In the genomic region with DNA sequence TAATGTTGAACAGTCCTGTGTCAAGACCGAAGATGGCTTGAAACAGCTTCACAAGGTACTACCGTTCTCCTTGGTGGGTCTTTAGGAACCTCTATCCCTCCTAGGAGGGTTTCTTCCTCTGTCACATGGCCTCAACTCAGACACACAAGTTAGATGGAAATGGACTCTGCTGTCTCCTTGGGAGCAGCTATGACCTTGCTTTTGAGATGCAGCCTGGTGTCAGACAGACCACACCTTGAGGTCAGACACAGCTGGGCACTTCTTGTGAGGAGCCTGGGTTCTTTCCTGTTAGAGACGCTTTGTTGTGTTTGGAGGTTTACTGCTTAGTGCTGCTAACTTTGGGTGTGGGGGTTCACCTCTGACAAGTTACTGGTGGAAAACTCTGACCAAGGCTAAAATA, we compare ENCODE assay signal across 12 mouse cellular contexts.
"Had no signal": no experiment of that assay in that cellular context is flagged by ENCODE, and none has a peak within 500 bp of the region (broad histone marks: within the 10 kb centered on the region; RNA-seq: fewer than 3 reads in every experiment).

No protein-coding gene starts in this region.

- H3K4me3 ChIP-seq: megakaryocyte, embryonic 14.5 days; midbrain, embryonic 13.5 days; midbrain, embryonic 15.5 days; neural tube, embryonic 12.5 days had no signal

- DNase-seq: lung, adult 18-20 months; lung, embryonic 14.5 days; lung, postnatal 10 days; right cerebral cortex, postnatal 14 days; spleen, adult 18-20 months; thymus, adult 18-20 months; thymus, postnatal 14 days; thymus, postnatal 36 days had no signal

- H3K27ac ChIP-seq: midbrain, embryonic 13.5 days; midbrain, embryonic 15.5 days; neural tube, embryonic 12.5 days had no signal
